Mouse (Mus musculus): ENCODE measurements at regions not wholly inside any gene's neighbourhood (a gene's known extent, or its start where the extent isn't known, plus 50 kb on each side); places are given as distances from the start of the nearest gene placed in this dataset.

- TF ChIP-seq EP300 (IDR thresholded peaks at IDR 0.05; ENCODE audit: low read depth) = no peak
- TF ChIP-seq CTCF (IDR thresholded peaks at IDR 0.05; ENCODE audit: low read depth) = no peak
Observed at GRCm38 (mm10) chr7:70176086-70176485, 190.4 kb downstream of the Nr2f2 start.
